Mouse (Mus musculus): ENCODE measurements at regions not wholly inside any gene's neighbourhood (a gene's known extent, or its start where the extent isn't known, plus 50 kb on each side); places are given as distances from the start of the nearest gene placed in this dataset.

- Histone ChIP-seq H3K27ac (no peak overlapping the region), H3K27me3 (no peaks in the 10 kb centered on the region), H3K4me3 (no peak overlapping the region), H3K9ac (no peak overlapping the region), H3K4me1 (peaks cover 9% of the 10 kb centered on the region; the same call in 1 of the 2 replicates), H3K36me3 (no peaks in the 10 kb centered on the region), H3K9me3 (no peaks in the 10 kb centered on the region), H3K4me2 (no peak overlapping the region)
- no peak; the same call in 1 of the 2 replicates for ATAC-seq (ENCODE audit: insufficient number of reproducible peaks, low FRiP score, low TSS enrichment, low read depth)
- WGBS: 73% methylated on average over 3 of the region's 3 CpGs
Measured at GRCm38 (mm10) chr3:41433106-41433505, 122.4 kb upstream of the Jade1 start.

- 84% methylated on average over 5 of the region's 5 CpGs for WGBS
- no peak overlapping the region for H3K4me3 ChIP-seq
Measured at GRCm38 (mm10) chr3:41432376-41432775, 123.2 kb upstream of the Jade1 start.

GRCm38 (mm10) chr3:41430191-41430590 is 125.3 kb upstream of the Jade1 start:
- Histone ChIP-seq H3K27ac (peak overlapping the region; percentile 39; the same call in 1 of the 2 replicates), H3K4me2 (no peak overlapping the region), H3K4me3 (no peak overlapping the region), H3K27me3 (no peaks in the 10 kb centered on the region), H3K36me3 (no peaks in the 10 kb centered on the region), H3K9ac (no peak overlapping the region), H3K9me3 (no peaks in the 10 kb centered on the region), H3K4me1 (peaks cover 9% of the 10 kb centered on the region; the same call in 1 of the 2 replicates)
- 32% methylated on average over 3 of the region's 3 CpGs for WGBS
- ATAC-seq (ENCODE audit: insufficient number of reproducible peaks, low FRiP score, low TSS enrichment, low read depth): no peak

More at GRCm38 (mm10) chr3:41432376-41432775, 123.2 kb upstream of the Jade1 start:
- Histone ChIP-seq H3K27me3 (no peaks in the 10 kb centered on the region), H3K27ac (no peak overlapping the region), H3K4me2 (no peak overlapping the region), H3K9ac (no peak overlapping the region), H3K36me3 (no peaks in the 10 kb centered on the region), H3K9me3 (no peaks in the 10 kb centered on the region), H3K4me1 (peaks cover 9% of the 10 kb centered on the region; the same call in 1 of the 2 replicates)
- ATAC-seq (ENCODE audit: insufficient number of reproducible peaks, low FRiP score, low TSS enrichment, low read depth): no peak

GRCm38 (mm10) chr3:41426946-41427345 is 128.6 kb upstream of the Jade1 start:
- H3K9ac ChIP-seq: no peak overlapping the region
- H3K9me3 ChIP-seq: no peaks in the 10 kb centered on the region
- H3K4me2 ChIP-seq: no peak overlapping the region
- no peak for ATAC-seq (ENCODE audit: insufficient number of reproducible peaks, low FRiP score, low TSS enrichment, low read depth)
- H3K4me1 ChIP-seq: peaks cover 21% of the 10 kb centered on the region
- H3K27ac ChIP-seq: no peak overlapping the region
- no peaks in the 10 kb centered on the region for H3K27me3 ChIP-seq
- no peaks in the 10 kb centered on the region for H3K36me3 ChIP-seq
- 52% methylated on average over 3 of the region's 3 CpGs for WGBS
- H3K4me3 ChIP-seq: no peak overlapping the region

GRCm38 (mm10) chr3:41425863-41426262 is 129.7 kb upstream of the Jade1 start:
- no peak for ATAC-seq (ENCODE audit: insufficient number of reproducible peaks, low FRiP score, low TSS enrichment, low read depth)
- Histone ChIP-seq H3K27ac (no peak overlapping the region), H3K4me3 (no peak overlapping the region), H3K9ac (no peak overlapping the region), H3K27me3 (no peaks in the 10 kb centered on the region), H3K9me3 (no peaks in the 10 kb centered on the region), H3K4me1 (peaks cover 21% of the 10 kb centered on the region), H3K4me2 (no peak overlapping the region), H3K36me3 (no peaks in the 10 kb centered on the region)
- WGBS: 84% methylated on average over 8 of the region's 8 CpGs

- 17% methylated on average over 10 of the region's 10 CpGs for WGBS
- H3K27ac ChIP-seq: no peak overlapping the region
- no peak overlapping the region for H3K4me3 ChIP-seq
- no peak for ATAC-seq (ENCODE audit: insufficient number of reproducible peaks, low FRiP score, low TSS enrichment, low read depth)
- H3K4me1 ChIP-seq: peaks cover 12% of the 10 kb centered on the region
- no peak overlapping the region for H3K9ac ChIP-seq
- no peaks in the 10 kb centered on the region for H3K27me3 ChIP-seq
- no peaks in the 10 kb centered on the region for H3K36me3 ChIP-seq
- H3K9me3 ChIP-seq: no peaks in the 10 kb centered on the region
- no peak overlapping the region for H3K4me2 ChIP-seq
Measured at GRCm38 (mm10) chr3:41424142-41424939, 131.2 kb upstream of the Jade1 start.

GRCm38 (mm10) chr3:41423630-41424029 is 131.9 kb upstream of the Jade1 start:
- H3K27me3 ChIP-seq: no peaks in the 10 kb centered on the region
- no peak overlapping the region for H3K4me2 ChIP-seq
- H3K9ac ChIP-seq: no peak overlapping the region
- no peaks in the 10 kb centered on the region for H3K9me3 ChIP-seq
- ATAC-seq (ENCODE audit: insufficient number of reproducible peaks, low FRiP score, low TSS enrichment, low read depth): no peak
- WGBS: 49% methylated on average over 5 of the region's 5 CpGs
- no peak overlapping the region for H3K4me3 ChIP-seq
- H3K27ac ChIP-seq: no peak overlapping the region
- peaks cover 12% of the 10 kb centered on the region for H3K4me1 ChIP-seq
- no peaks in the 10 kb centered on the region for H3K36me3 ChIP-seq

GRCm38 (mm10) chr3:41422615-41423579 is 132.6 kb upstream of the Jade1 start:
- no peak overlapping the region for H3K4me2 ChIP-seq
- no peaks in the 10 kb centered on the region for H3K27me3 ChIP-seq
- H3K27ac ChIP-seq: no peak overlapping the region
- H3K36me3 ChIP-seq: no peaks in the 10 kb centered on the region
- no peaks in the 10 kb centered on the region for H3K9me3 ChIP-seq
- no peak overlapping the region for H3K4me3 ChIP-seq
- ATAC-seq (ENCODE audit: insufficient number of reproducible peaks, low FRiP score, low TSS enrichment, low read depth): no peak
- 17% methylated on average over 14 of the region's 14 CpGs for WGBS
- H3K9ac ChIP-seq: no peak overlapping the region
- peaks cover 12% of the 10 kb centered on the region for H3K4me1 ChIP-seq

GRCm38 (mm10) chr3:41413771-41414170 is 141.8 kb upstream of the Jade1 start:
- Histone ChIP-seq H3K36me3 (no peaks in the 10 kb centered on the region), H3K27ac (no peak overlapping the region), H3K9me3 (no peaks in the 10 kb centered on the region), H3K27me3 (no peaks in the 10 kb centered on the region), H3K4me2 (no peak overlapping the region), H3K4me1 (peaks cover 3% of the 10 kb centered on the region; the same call in 1 of the 2 replicates), H3K4me3 (no peak overlapping the region), H3K9ac (no peak overlapping the region)
- WGBS: 86% methylated on average over 1 of the region's 1 CpGs
- ATAC-seq (ENCODE audit: insufficient number of reproducible peaks, low FRiP score, low TSS enrichment, low read depth): no peak

GRCm38 (mm10) chr3:41412698-41413097 is 142.8 kb upstream of the Jade1 start:
- peaks cover 9% of the 10 kb centered on the region for H3K4me1 ChIP-seq
- no peaks in the 10 kb centered on the region for H3K9me3 ChIP-seq
- H3K36me3 ChIP-seq: no peaks in the 10 kb centered on the region
- H3K27me3 ChIP-seq: no peaks in the 10 kb centered on the region
- 50% methylated on average over 2 of the region's 2 CpGs for WGBS
- no peak for ATAC-seq (ENCODE audit: insufficient number of reproducible peaks, low FRiP score, low TSS enrichment, low read depth)
- H3K4me2 ChIP-seq: no peak overlapping the region
- no peak overlapping the region for H3K27ac ChIP-seq
- H3K4me3 ChIP-seq: no peak overlapping the region
- no peak overlapping the region for H3K9ac ChIP-seq

- Histone ChIP-seq H3K36me3 (no peaks in the 10 kb centered on the region), H3K27me3 (no peaks in the 10 kb centered on the region), H3K9me3 (no peaks in the 10 kb centered on the region), H3K4me2 (peak overlapping the region; percentile 54), H3K9ac (peak overlapping the region; percentile 23; the same call in 1 of the 2 replicates), H3K4me1 (peaks cover 9% of the 10 kb centered on the region), H3K4me3 (peak overlapping the region; percentile 33), H3K27ac (no peak overlapping the region)
- 13% methylated on average over 15 of the region's 15 CpGs for WGBS
- peak; percentile 24; the same call in 1 of the 2 replicates for ATAC-seq (ENCODE audit: insufficient number of reproducible peaks, low FRiP score, low TSS enrichment, low read depth)
Measured at GRCm38 (mm10) chr3:41408821-41409737, 146.5 kb upstream of the Jade1 start.

All from limb, embryonic 15.5 days (tissue).